Mouse (Mus musculus) cerebellum, postnatal 36 days (tissue): ENCODE measurements around the gene Slc6a13.

Experiments
- DNase-seq, 2 experiments: peaks; one replicate each; pipeline ENCODE4 v3.0.0; 2021 to 2022; ENCODE audit warnings: mixed read lengths in 2 of 2

Gene Slc6a13

GRCm38 (mm10) chr6:121328417-121328884, 28.4 kb downstream of the Slc6a13 start:
- DNase-seq, result peak; percentile 84 to 86

GRCm38 (mm10) chr6:121329848-121330508, 30.0 kb downstream of the Slc6a13 start:
- DNase-seq, result no peak

GRCm38 (mm10) chr6:121335841-121336240, 35.8 kb downstream of the Slc6a13 start:
- no peak for DNase-seq

GRCm38 (mm10) chr6:121336558-121336957, 36.5 kb downstream of the Slc6a13 start:
- no peak for DNase-seq

- DNase-seq, result no peak
Observed at GRCm38 (mm10) chr6:121337229-121337628, 37.2 kb downstream of the Slc6a13 start.

GRCm38 (mm10) chr6:121337770-121338518, 37.9 kb downstream of the Slc6a13 start:
- DNase-seq, result peak; percentile 68 to 72

GRCm38 (mm10) chr6:121338519-121338896, 38.5 kb downstream of the Slc6a13 start:
- no peak for DNase-seq

- no peak for DNase-seq
Observed at GRCm38 (mm10) chr6:121341650-121342049, 41.6 kb downstream of the Slc6a13 start.

GRCm38 (mm10) chr6:121343026-121343770, 43.2 kb downstream of the Slc6a13 start, which contains the start of gene Slc6a12:
Gene Slc6a12 (plus strand): TSS chr6:121343076.
- no peak for DNase-seq

GRCm38 (mm10) chr6:121343771-121344123, 43.7 kb downstream of the Slc6a13 start:
- no peak for DNase-seq

GRCm38 (mm10) chr6:121344329-121344728, 44.3 kb downstream of the Slc6a13 start:
- no peak for DNase-seq

- no peak for DNase-seq
Observed at GRCm38 (mm10) chr6:121346428-121346827, 46.4 kb downstream of the Slc6a13 start.

GRCm38 (mm10) chr6:121352276-121352675, 52.2 kb downstream of the Slc6a13 start:
- no peak for DNase-seq

- no peak for DNase-seq
Observed at GRCm38 (mm10) chr6:121356041-121356440, 56.0 kb downstream of the Slc6a13 start.

- DNase-seq, result no peak
Observed at GRCm38 (mm10) chr6:121357232-121357631, 57.2 kb downstream of the Slc6a13 start.

- no peak for DNase-seq
Observed at GRCm38 (mm10) chr6:121363061-121363460, 63.0 kb downstream of the Slc6a13 start.

GRCm38 (mm10) chr6:121363956-121364355, 63.9 kb downstream of the Slc6a13 start:
- DNase-seq, result peak in 1 of 2 experiments; percentile 13

- peak; percentile 11 to 18 for DNase-seq
Observed at GRCm38 (mm10) chr6:121366537-121366936, 66.5 kb downstream of the Slc6a13 start.

GRCm38 (mm10) chr6:121367099-121367498, 67.1 kb downstream of the Slc6a13 start:
- DNase-seq, result no peak

GRCm38 (mm10) chr6:121371197-121371980, 71.4 kb downstream of the Slc6a13 start:
- no peak for DNase-seq

GRCm38 (mm10) chr6:121376159-121376558, 76.1 kb downstream of the Slc6a13 start:
- DNase-seq, result no peak

- no peak for DNase-seq
Observed at GRCm38 (mm10) chr6:121378256-121378655, 78.2 kb downstream of the Slc6a13 start.

GRCm38 (mm10) chr6:121380576-121380975, 80.5 kb downstream of the Slc6a13 start:
- no peak for DNase-seq
